ENCODE assay signal across 9 mouse cellular contexts in the genomic region with DNA sequence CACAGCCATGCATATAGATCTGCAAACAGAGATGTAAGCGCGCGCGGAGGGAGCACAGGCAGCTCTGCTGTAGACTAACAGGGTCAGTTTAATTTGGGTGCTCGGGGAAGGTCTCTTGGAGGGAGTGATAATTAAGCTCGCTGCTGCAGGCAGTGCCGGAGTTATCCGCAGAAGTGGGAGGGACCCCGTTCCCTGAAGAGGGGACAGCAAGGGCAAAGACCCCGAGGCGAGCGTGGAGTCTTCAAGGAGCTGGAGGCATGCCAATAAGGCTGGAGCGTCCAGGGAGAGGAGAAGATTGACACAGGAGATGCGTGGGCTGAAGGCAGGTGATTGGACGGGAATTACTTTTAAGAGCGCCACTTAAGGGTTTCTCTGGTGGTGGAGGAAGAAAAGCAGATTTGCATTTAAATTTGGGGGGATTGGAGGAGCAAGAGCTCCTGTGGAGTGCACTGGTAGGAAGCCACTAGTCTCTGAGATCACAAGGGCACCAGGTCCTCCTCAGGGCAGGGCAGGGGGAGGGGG. TPM values are rescaled to one million over a fixed set of nuclear protein-coding genes. Genes with fewer than 3 reads are reported as not detected.
A peak's percentile ranks its signal among the peaks of the same experiment; 100 is the strongest.
DNase-seq lines count a peak whose midpoint lies in the region; ATAC-seq and TF ChIP-seq lines count a peak whose summit lies in the region.
"Had no signal": no experiment of that assay in that cellular context is flagged by ENCODE, and none has a peak within 500 bp of the region (broad histone marks: within the 10 kb centered on the region; RNA-seq: fewer than 3 reads in every experiment).

No protein-coding gene starts in this region.

- no peaks in the 10 kb centered on the region for H3K9me3 ChIP-seq in stomach, embryonic 14.5 days (ENCODE audit: control insufficient read depth, low read depth, low read length)
- no peaks in the 10 kb centered on the region for H3K9me3 ChIP-seq in stomach, postnatal 0 days (ENCODE audit: control insufficient read depth, low read length)
- H3K9me3 ChIP-seq in intestine, embryonic 15.5 days: no peaks in the 10 kb centered on the region
- H3K9me3 ChIP-seq in stomach, embryonic 15.5 days: no peaks in the 10 kb centered on the region
- H3K9me3 ChIP-seq: liver, embryonic 15.5 days had no signal

- no peak for TF ChIP-seq EP300 in stomach, postnatal 0 days (optimal IDR thresholded peaks at IDR 0.05)

- WGBS in stomach, embryonic 14.5 days: 2% methylated on average over 16 of the region's 16 CpGs
- WGBS in stomach, postnatal 0 days: 6% methylated on average over 16 of the region's 16 CpGs
- WGBS in intestine, embryonic 15.5 days: under 1% methylated on average over 16 of the region's 16 CpGs
- 2% methylated on average over 16 of the region's 16 CpGs for WGBS in stomach, embryonic 15.5 days

- no peak overlapping the region for H3K9ac ChIP-seq in stomach, embryonic 14.5 days (replicated peaks; ENCODE audit: low read depth, low read length)
- no peak overlapping the region for H3K9ac ChIP-seq in stomach, postnatal 0 days (ENCODE audit: low read length)
- H3K9ac ChIP-seq in intestine, embryonic 15.5 days: no peak overlapping the region
- H3K9ac ChIP-seq in stomach, embryonic 15.5 days: no peak overlapping the region
- H3K9ac ChIP-seq: liver, embryonic 15.5 days had no signal

- H3K4me2 ChIP-seq in stomach, embryonic 14.5 days (replicated peaks; ENCODE audit: low read depth, low read length): peak overlapping the region; percentile 29
- no peak overlapping the region for H3K4me2 ChIP-seq in stomach, postnatal 0 days (replicated peaks; ENCODE audit: low read depth)
- peak overlapping the region; percentile 42 for H3K4me2 ChIP-seq in intestine, embryonic 15.5 days (replicated peaks)
- H3K4me2 ChIP-seq in stomach, embryonic 15.5 days: peak overlapping the region; percentile 44
- H3K4me2 ChIP-seq: liver, embryonic 15.5 days had no signal

- H3K27ac ChIP-seq in stomach, embryonic 14.5 days (ENCODE audit: low read length): no peak overlapping the region
- no peak overlapping the region for H3K27ac ChIP-seq in stomach, postnatal 0 days (replicated peaks)
- no peak overlapping the region for H3K27ac ChIP-seq in intestine, embryonic 15.5 days
- no peak overlapping the region for H3K27ac ChIP-seq in stomach, embryonic 15.5 days
- H3K27ac ChIP-seq: liver, embryonic 15.5 days had no signal

- no peak; the same call in 1 of the 2 replicates for ATAC-seq in stomach, embryonic 14.5 days (ENCODE audit: insufficient number of reproducible peaks, insufficient read depth, low FRiP score, low read depth)
- ATAC-seq in stomach, postnatal 0 days (ENCODE audit: low FRiP score, low TSS enrichment): no peak
- ATAC-seq in intestine, embryonic 15.5 days: no peak
- no peak for ATAC-seq in stomach, embryonic 15.5 days (ENCODE audit: insufficient read depth, low FRiP score, low read depth)
- no peak for ATAC-seq in erythroid progenitor cell, adult 5-6 weeks (replicated peaks; ENCODE audit: low FRiP score, poor library complexity, severe bottlenecking)

- DNase-seq in adrenal gland, adult (ENCODE audit: inconsistent age in 2 of 2, low spot score in 1 of 2): peak; percentile 15 to 53
- DNase-seq in adrenal gland, adult 18-20 months (ENCODE audit: low spot score in 2 of 2): no peak
- DNase-seq in stomach, postnatal 0 days (ENCODE audit: low spot score): no peak
- DNase-seq in left cerebral cortex, adult 8-10 months (ENCODE audit: low spot score in 2 of 2): no peak

- H3K4me3 ChIP-seq in stomach, embryonic 14.5 days (ENCODE audit: low read depth, low read length): peak overlapping the region; percentile 4; the same call in 1 of the 2 replicates
- H3K4me3 ChIP-seq in stomach, postnatal 0 days (ENCODE audit: low read depth, low read length): no peak overlapping the region
- no peak overlapping the region for H3K4me3 ChIP-seq in intestine, embryonic 15.5 days (replicated peaks)
- 0 out of 2 replicates have a peak overlapping the region, but pooled peaks have one; percentile 12 for H3K4me3 ChIP-seq in stomach, embryonic 15.5 days (replicated peaks)
- H3K4me3 ChIP-seq: liver, embryonic 15.5 days had no signal

- H3K36me3 ChIP-seq in stomach, embryonic 14.5 days (ENCODE audit: control insufficient read depth, insufficient read depth, low read length): no peaks in the 10 kb centered on the region
- no peaks in the 10 kb centered on the region for H3K36me3 ChIP-seq in stomach, postnatal 0 days (ENCODE audit: control insufficient read depth, insufficient read depth, low read length)
- no peaks in the 10 kb centered on the region for H3K36me3 ChIP-seq in intestine, embryonic 15.5 days
- H3K36me3 ChIP-seq in stomach, embryonic 15.5 days: no peaks in the 10 kb centered on the region
- H3K36me3 ChIP-seq: liver, embryonic 15.5 days had no signal

- H3K4me1 ChIP-seq in stomach, embryonic 14.5 days (ENCODE audit: control insufficient read depth, insufficient read depth, low read length): no peaks in the 10 kb centered on the region
- H3K4me1 ChIP-seq in stomach, postnatal 0 days (replicated peaks; ENCODE audit: control insufficient read depth, insufficient read depth): no peaks in the 10 kb centered on the region
- H3K4me1 ChIP-seq in intestine, embryonic 15.5 days (replicated peaks): peaks cover 5% of the 10 kb centered on the region; the same call in 1 of the 2 replicates
- 0 out of 2 replicates have a peak, but pooled peaks cover 5% of the 10 kb centered on the region for H3K4me1 ChIP-seq in stomach, embryonic 15.5 days
- H3K4me1 ChIP-seq: liver, embryonic 15.5 days had no signal

- H3K27me3 ChIP-seq in stomach, embryonic 14.5 days (ENCODE audit: control insufficient read depth, insufficient read depth, low read length): no peaks in the 10 kb centered on the region
- H3K27me3 ChIP-seq in stomach, postnatal 0 days (ENCODE audit: control insufficient read depth, insufficient read depth, low read length): no peaks in the 10 kb centered on the region
- H3K27me3 ChIP-seq in intestine, embryonic 15.5 days (replicated peaks): peaks cover 10% of the 10 kb centered on the region; the same call in 1 of the 2 replicates
- H3K27me3 ChIP-seq in stomach, embryonic 15.5 days (replicated peaks): no peaks in the 10 kb centered on the region

- TF ChIP-seq CTCF in stomach, postnatal 0 days (IDR thresholded peaks at IDR 0.05; ENCODE audit: low read depth): no peak

RNA-seq across cellular contexts. Expression of a gene that starts 43.1 kb away (rescaled TPM):
- total RNA-seq in adrenal gland, adult 18-20 months (2021): 10 to 100 TPM in 1 of 2 experiments, under 1 TPM in 1; 0.83 to 56.5 TPM
- polyA plus RNA-seq in stomach, embryonic 14.5 days (2014; fragmentation: Nextera tagmentation; extraction: Ambion mirVana): not detected in 2 replicates
- not detected in 2 replicates for polyA plus RNA-seq in stomach, postnatal 0 days (2015; fragmentation: Nextera tagmentation; extraction: Ambion mirVana)
- polyA plus RNA-seq in intestine, embryonic 15.5 days (2015; fragmentation: Nextera tagmentation; extraction: Ambion mirVana): not detected in 2 replicates
- polyA plus RNA-seq in stomach, embryonic 15.5 days (2015; fragmentation: Nextera tagmentation; extraction: Ambion mirVana): not detected in 2 replicates
- total RNA-seq in left cerebral cortex, adult 8-10 months (2022): not detected
- total RNA-seq in erythroid progenitor cell, adult 5-6 weeks (2015; ENCODE audit: low replicate concordance): not detected in 2 replicates
- total RNA-seq in erythroid progenitor cell, adult 5-6 weeks (2017; ENCODE audit: low replicate concordance): not detected in 2 replicates
- polyA plus RNA-seq: liver, embryonic 15.5 days had no signal

Comparison
In these comparisons a context has a peak if more than half of its experiments do, and no peak if none do; other contexts are left out.
1. DNase-seq: peak in adrenal gland, adult (2 of 2); none in adrenal gland, adult 18-20 months (0 of 2), stomach, postnatal 0 days (single experiment) and left cerebral cortex, adult 8-10 months (0 of 2).
2. H3K4me3 ChIP-seq: peak in stomach, embryonic 14.5 days (single experiment) and stomach, embryonic 15.5 days (single experiment); none in stomach, postnatal 0 days (single experiment) and intestine, embryonic 15.5 days (single experiment).